Mouse (Mus musculus): Measurements from ENCODE around the gene Fto.

Gene Fto

DNA sequence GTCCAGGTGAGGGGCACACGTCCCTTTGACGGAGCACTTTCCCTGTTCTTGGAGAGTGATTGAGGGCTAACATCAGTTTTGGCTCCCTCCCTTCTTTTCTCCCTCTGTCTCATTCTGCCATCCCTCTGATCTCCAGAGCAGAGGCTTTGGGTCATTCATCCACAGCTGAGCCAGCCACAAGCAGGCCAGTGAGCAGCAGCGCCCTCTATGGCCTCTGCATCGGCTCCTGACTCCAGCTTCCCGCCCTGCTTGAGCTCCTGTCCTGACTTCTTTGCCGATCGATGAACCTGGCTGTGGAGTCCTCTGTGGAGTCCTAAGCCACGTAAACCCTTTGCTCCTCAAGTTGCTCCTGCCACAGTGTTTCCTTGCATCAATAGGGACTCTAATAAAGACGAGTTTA lies 10.9 kb downstream of the Fto start:
- no peak for DNase-seq (ENCODE audit: extremely low spot score, low spot score)

DNA sequence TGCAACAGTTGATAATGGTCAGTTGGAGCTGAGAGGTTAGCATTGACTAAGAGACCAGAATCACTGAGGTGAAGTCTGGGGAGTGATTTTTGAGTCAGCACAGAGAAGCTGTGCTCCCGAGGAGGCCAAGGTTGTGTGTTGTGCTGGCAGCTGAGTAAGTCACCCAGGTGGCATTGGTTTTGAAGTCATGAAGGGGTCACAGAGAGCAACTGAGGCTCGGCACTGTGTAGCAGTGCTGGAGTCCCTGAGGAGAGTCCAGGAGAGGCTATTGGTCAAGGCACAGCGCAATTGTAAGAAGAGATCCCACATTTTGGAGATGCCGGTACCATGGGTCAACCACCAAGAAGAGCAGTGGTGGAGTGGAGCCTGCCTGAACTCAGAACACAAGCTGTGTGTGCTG lies 11.6 kb downstream of the Fto start:
- no peak for DNase-seq (ENCODE audit: extremely low spot score, low spot score)

DNA sequence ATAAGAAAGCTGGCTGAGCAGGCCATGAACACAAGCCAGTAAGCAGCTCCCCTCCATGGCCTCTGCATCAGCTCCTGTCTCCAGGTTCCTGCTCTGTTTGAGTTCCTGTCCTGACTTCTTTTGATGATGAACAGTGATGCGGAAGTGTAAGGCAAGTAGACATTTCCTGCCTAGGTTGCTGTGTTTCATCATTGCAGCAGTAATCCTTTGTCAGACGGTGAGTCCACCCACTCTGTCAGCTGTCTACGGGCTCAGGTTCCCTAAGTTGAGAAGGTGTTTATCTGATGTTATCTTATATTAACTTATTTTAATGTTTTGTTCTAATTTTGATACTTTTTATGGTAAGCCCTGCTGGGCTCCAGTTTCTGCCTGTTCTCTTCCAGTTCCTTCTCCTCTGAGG lies 12.7 kb downstream of the Fto start:
- no peak for DNase-seq (ENCODE audit: extremely low spot score, low spot score)

GRCm38 (mm10) chr8:91326946-91327345 lies 13.6 kb downstream of the Fto start:
- DNase-seq (ENCODE audit: extremely low spot score, low spot score), result no peak

GRCm38 (mm10) chr8:91327471-91328205 lies 14.3 kb downstream of the Fto start:
- DNase-seq (ENCODE audit: extremely low spot score, low spot score), result no peak

- DNase-seq (ENCODE audit: extremely low spot score, low spot score), result no peak
Measured at GRCm38 (mm10) chr8:91329056-91329455, 15.7 kb downstream of the Fto start.

- no peak for DNase-seq (ENCODE audit: extremely low spot score, low spot score)
Measured at GRCm38 (mm10) chr8:91329461-91329850, 16.1 kb downstream of the Fto start.

- no peak for DNase-seq (ENCODE audit: extremely low spot score, low spot score)
Measured at GRCm38 (mm10) chr8:91338389-91339154, 25.2 kb downstream of the Fto start.

- DNase-seq (ENCODE audit: extremely low spot score, low spot score), result no peak
Measured at GRCm38 (mm10) chr8:91339651-91340050, 26.3 kb downstream of the Fto start.

DNA sequence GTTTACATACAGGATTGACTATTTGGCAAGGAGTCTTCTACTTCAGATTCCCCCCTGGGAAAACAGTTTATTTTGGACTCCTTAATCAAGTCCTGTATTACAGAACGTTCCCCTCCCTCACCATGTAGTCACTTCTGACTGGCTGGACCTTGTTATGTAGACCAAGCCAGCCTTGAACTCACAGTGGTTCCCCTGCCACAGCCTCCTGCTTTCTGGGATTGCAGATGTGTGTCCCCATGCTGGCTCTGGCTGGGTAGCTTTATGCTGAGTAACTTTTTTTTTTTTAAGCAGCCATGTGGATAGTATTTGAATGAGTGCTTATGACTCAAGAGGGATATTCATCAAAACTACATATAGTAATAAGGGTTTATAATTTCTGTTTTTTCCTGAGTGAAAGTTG lies 27.4 kb downstream of the Fto start:
- DNase-seq (ENCODE audit: extremely low spot score, low spot score), result no peak

DNA sequence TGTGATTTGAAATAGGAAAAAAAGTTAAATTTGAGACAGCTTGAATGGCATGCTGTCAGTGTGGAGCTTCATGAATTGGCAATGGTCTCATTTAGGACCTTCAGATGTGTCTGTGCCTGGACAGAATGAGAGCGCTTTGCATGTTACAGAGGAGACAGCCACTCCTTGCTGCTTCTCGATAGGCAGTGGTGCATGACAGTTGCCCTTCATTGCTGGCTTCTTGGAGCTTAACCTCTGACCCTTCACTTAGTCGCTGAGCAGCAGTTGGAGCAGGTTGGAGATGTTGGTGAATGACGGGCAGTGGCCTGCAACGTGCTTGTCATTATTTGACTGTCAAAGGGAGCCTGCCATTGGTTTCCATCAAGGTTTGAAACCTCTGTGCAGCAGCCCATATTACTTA lies 28.9 kb downstream of the Fto start:
- DNase-seq (ENCODE audit: extremely low spot score, low spot score), result no peak

GRCm38 (mm10) chr8:91342798-91343197 lies 29.5 kb downstream of the Fto start:
- no peak for DNase-seq (ENCODE audit: extremely low spot score, low spot score)

DNA sequence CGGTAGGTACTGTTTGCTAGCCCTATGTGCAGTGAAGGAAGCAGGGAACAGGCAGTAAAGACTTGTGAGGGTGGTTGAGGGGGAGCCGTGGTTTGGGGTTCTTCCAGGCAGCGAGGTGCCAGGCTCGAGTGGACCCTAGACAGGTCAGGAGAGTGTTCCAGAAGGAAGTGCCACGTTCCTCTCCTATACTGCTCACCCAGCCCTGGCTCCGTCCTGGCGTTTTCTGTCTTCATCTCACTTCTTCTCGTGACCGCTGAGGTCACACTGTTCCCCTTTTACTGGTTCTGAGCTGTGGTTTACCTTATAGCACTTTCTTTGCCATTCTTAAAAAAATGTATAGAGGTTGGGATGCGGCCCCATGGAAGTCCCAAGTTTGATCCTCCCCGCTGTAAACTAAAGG lies 31.3 kb downstream of the Fto start:
- no peak for DNase-seq (ENCODE audit: extremely low spot score, low spot score)

- no peak for DNase-seq (ENCODE audit: extremely low spot score, low spot score)
Measured at GRCm38 (mm10) chr8:91347146-91347545, 33.8 kb downstream of the Fto start.

GRCm38 (mm10) chr8:91347595-91347994 lies 34.3 kb downstream of the Fto start:
- DNase-seq (ENCODE audit: extremely low spot score, low spot score), result no peak

GRCm38 (mm10) chr8:91349816-91350215 lies 36.5 kb downstream of the Fto start:
- DNase-seq (ENCODE audit: extremely low spot score, low spot score), result no peak

GRCm38 (mm10) chr8:91350628-91351027 lies 37.3 kb downstream of the Fto start:
- no peak for DNase-seq (ENCODE audit: extremely low spot score, low spot score)

DNA sequence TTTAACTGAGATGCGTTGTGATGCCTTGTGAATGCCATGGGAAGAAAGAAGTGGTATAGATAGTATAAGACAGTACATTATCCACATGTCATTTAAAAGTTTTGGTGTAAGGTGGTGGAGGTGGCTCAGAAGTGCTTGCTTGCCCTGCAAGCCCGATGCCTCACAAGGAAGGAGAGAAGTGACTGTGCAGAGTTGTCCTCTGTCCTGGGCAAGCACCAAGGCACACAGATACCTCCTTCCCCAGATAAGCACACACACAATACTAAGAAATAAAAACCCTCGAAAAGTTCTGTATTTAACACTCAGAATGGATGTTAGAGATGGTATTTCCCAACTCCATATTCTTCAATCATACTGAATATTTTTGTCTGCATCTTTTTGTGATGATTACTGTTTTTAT lies 39.3 kb downstream of the Fto start:
- DNase-seq (ENCODE audit: extremely low spot score, low spot score), result no peak

- DNase-seq (ENCODE audit: extremely low spot score, low spot score), result no peak
Measured at GRCm38 (mm10) chr8:91353062-91353461, 39.7 kb downstream of the Fto start.

DNA sequence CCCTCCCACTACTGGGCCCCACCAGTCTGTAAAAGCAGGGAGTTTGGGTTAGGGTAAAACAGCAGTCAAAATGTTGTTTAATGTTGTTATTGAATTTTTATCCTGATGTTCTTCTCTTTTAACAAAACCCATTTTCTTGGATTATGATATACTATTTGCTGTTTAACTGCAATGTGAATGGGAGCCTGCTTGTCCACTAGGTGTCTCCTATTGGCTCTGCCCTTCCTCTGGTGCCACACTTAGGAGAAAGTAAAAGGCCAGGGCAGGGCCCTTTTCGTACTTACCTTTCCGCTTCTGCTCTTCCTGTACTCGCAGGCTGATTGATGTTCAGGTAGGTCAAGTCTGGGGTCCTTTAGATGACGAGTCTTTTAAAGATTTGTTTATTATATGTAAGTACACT lies 40.6 kb downstream of the Fto start:
- no peak for DNase-seq (ENCODE audit: extremely low spot score, low spot score)

- no peak for DNase-seq (ENCODE audit: extremely low spot score, low spot score)
Measured at GRCm38 (mm10) chr8:91355301-91355905, 42.1 kb downstream of the Fto start.

DNA sequence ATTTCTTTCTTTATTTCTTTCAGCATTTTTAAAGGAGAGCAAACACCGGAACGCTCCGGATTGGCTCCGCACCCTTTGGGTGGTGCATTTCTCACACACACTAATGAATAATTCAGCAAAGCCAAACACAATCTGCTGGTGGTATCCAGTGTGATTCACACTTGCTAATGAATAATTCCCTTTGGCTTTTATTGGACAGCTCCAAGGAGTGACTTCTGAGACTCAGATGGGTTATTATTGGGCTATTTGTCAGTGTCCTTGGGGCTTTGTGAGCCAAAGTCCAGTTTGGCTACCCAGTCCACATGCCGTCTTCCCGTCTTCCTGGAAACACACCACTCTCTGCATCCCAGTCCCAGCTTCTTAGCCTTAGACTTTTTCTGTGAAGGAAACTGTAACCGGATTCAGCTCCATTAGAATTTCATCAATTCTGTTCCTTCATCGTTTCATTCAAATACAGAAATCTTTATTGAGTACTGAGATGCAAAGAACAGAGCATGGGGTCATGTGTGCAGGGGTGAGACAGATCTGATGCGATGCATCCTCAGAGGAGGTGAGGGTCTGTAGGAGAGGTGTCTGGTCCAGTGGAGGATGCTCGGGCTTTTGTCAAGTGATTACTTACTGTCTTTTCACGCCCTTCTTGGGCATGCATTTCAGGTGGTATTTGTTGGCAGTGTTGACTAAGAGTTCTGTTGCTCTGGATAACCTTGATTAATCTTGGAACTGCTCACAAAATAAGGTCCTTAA lies 42.8 kb downstream of the Fto start:
- no peak for DNase-seq (ENCODE audit: extremely low spot score, low spot score)
